Mouse (Mus musculus) liver, postnatal 0 days (tissue): ENCODE data around the gene Olfr54. TPM values are rescaled to one million over a fixed set of nuclear protein-coding genes. Genes with fewer than 3 reads are reported as not detected.

Experiments
- ATAC-seq: fragments of 200-750 bp; cut with Nextera tagmentation; 2 replicates; pipeline ENCODE4 v1.8.0; 2017; ENCODE audit warnings: mild to moderate bottlenecking, moderate library complexity
- DNase-seq: peaks from one replicate; pipeline ENCODE4 v3.0.0-alpha.2; 2016
- H3K27ac ChIP-seq: fragments of 300-500 bp; sonication (generic); 2 replicates; pipeline ENCODE4 v1.5.1; 2014; ENCODE audit warnings: antibody characterized with exemption, moderate library complexity, mild to moderate bottlenecking, low read depth
- H3K27me3 ChIP-seq: fragments of 300-500 bp; sonication (generic); 2 replicates; pipeline ENCODE4 v1.6.1; 2014; ENCODE audit warnings: low read length, control low read depth, mixed read lengths; ENCODE audit not compliant: insufficient read depth
- H3K36me3 ChIP-seq: fragments of 300-500 bp; sonication (generic); replicated peaks from 2 replicates; pipeline ENCODE4 v1.6.1; 2014; ENCODE audit warnings: mild to moderate bottlenecking, control low read depth, low read length, moderate library complexity, mixed read lengths; ENCODE audit not compliant: insufficient read depth
- H3K4me1 ChIP-seq: fragments of 300-500 bp; sonication (generic); 2 replicates; pipeline ENCODE4 v1.6.1; 2014; ENCODE audit warnings: antibody characterized with exemption, mild to moderate bottlenecking, control low read depth; ENCODE audit not compliant: insufficient read depth
- H3K4me2 ChIP-seq: fragments of 300-500 bp; sonication (generic); 2 replicates; pipeline ENCODE4 v1.6.1; 2014; ENCODE audit warnings: low read depth, mild to moderate bottlenecking, low read length, moderate library complexity, mixed read lengths
- H3K4me3 ChIP-seq: fragments of 300-500 bp; sonication (generic); 2 replicates; pipeline ENCODE4 v1.5.1; 2014; ENCODE audit warnings: low read depth, low read length
- H3K9ac ChIP-seq: fragments of 300-500 bp; sonication (generic); replicated peaks from 2 replicates; pipeline ENCODE4 v1.6.1; 2014; ENCODE audit warnings: mild to moderate bottlenecking, moderate library complexity
- H3K9me3 ChIP-seq: fragments of 300-500 bp; sonication (generic); 2 replicates; pipeline ENCODE4 v1.6.1; 2016; ENCODE audit warnings: mild to moderate bottlenecking, control low read depth, low read length, mixed read lengths
- CTCF ChIP-seq: sonication (generic); IDR thresholded peaks from 2 replicates; pipeline ENCODE4 v1.5.1; 2016; ENCODE audit warnings: antibody characterized with exemption, low read depth
- EP300 ChIP-seq: IDR thresholded peaks from 2 replicates; pipeline ENCODE4 v1.6.1; 2016; ENCODE audit warnings: antibody characterized with exemption, low read depth, mild to moderate bottlenecking
- WGBS: fragments of 180-500 bp; shearing (Covaris S2); extraction: QIAGEN DNeasy Blood & Tissue Kit; methylation state at CpG from one replicate; pipeline ENCODE4 v1.1.7; 2014; ENCODE audit not compliant: insufficient replicate concordance; 5-methylcytosine and 5-hydroxymethylcytosine counted together
- polyA plus RNA-seq: library from polyadenylated mRNA; unstranded; fragments of >200 nt; fragmentation: Nextera tagmentation; extraction: Ambion mirVana; gene quantifications from 2 replicates; pipeline ENCODE4 v1.2.1, GENCODE M21; 2015

Olfr54 gene
- polyA plus RNA-seq, result not detected in 2 replicates

GRCm38 (mm10) chr11:51013936-51014335, at the start of gene Olfr54:
TSS of gene Olfr54 (plus strand) at chr11:51014236.
- Histone ChIP-seq H3K9ac (no peak within 1 kb of the TSS), H3K27ac (no peak within 1 kb of the TSS), H3K4me3 (no peak within 1 kb of the TSS), H3K36me3 (no peaks in the 10 kb centered on the region), H3K4me2 (no peak within 1 kb of the TSS), H3K27me3 (no peaks in the 10 kb centered on the region), H3K9me3 (no peaks in the 10 kb centered on the region), H3K4me1 (no peaks in the 10 kb centered on the region)
- DNase-seq (no peak), ATAC-seq (no peak)
- TF ChIP-seq CTCF (no peak), EP300 (no peak)
- 65% methylated on average over 1 of the region's 1 CpGs for WGBS

- no peak overlapping the region for H3K9ac ChIP-seq
- no peak overlapping the region for H3K4me3 ChIP-seq
- ATAC-seq (no peak), DNase-seq (no peak)
- WGBS, result 30% methylated on average over 2 of the region's 2 CpGs
- no peak overlapping the region for H3K27ac ChIP-seq
- no peaks in the 10 kb centered on the region for H3K36me3 ChIP-seq
- no peak for TF ChIP-seq EP300
- no peak for TF ChIP-seq CTCF
- H3K27me3 ChIP-seq, result no peaks in the 10 kb centered on the region
- no peak overlapping the region for H3K4me2 ChIP-seq
- no peaks in the 10 kb centered on the region for H3K9me3 ChIP-seq
- H3K4me1 ChIP-seq, result no peaks in the 10 kb centered on the region
These were observed 49.1 kb upstream of the Olfr54 start for GRCm38 (mm10) chr11:50964886-50965285.

GRCm38 (mm10) chr11:50966230-50966629, 47.8 kb upstream of the Olfr54 start, which contains the start of gene Olfr1378:
TSS of gene Olfr1378 (plus strand) at chr11:50966530.
- no peak within 1 kb of the TSS for H3K4me2 ChIP-seq
- no peaks in the 10 kb centered on the region for H3K4me1 ChIP-seq
- H3K27me3 ChIP-seq, result no peaks in the 10 kb centered on the region
- H3K27ac ChIP-seq, result no peak within 1 kb of the TSS
- DNase-seq (no peak), ATAC-seq (no peak)
- no peaks in the 10 kb centered on the region for H3K9me3 ChIP-seq
- WGBS, result 81% methylated on average over 11 of the region's 11 CpGs
- H3K4me3 ChIP-seq, result no peak within 1 kb of the TSS
- TF ChIP-seq CTCF (no peak), EP300 (no peak)
- no peak within 1 kb of the TSS for H3K9ac ChIP-seq
- no peaks in the 10 kb centered on the region for H3K36me3 ChIP-seq

- WGBS, result 60% methylated on average over 4 of the region's 4 CpGs
- no peak for ATAC-seq
These were observed 36.8 kb upstream of the Olfr54 start for GRCm38 (mm10) chr11:50977216-50977615.

GRCm38 (mm10) chr11:50981667-50982066, 32.4 kb upstream of the Olfr54 start, which contains the start of gene Olfr1377:
TSS of gene Olfr1377 (plus strand) at chr11:50981967.
- WGBS, result 63% methylated on average over 5 of the region's 5 CpGs
- Histone ChIP-seq H3K4me1 (no peaks in the 10 kb centered on the region), H3K9ac (no peak within 1 kb of the TSS), H3K9me3 (no peaks in the 10 kb centered on the region; the same call in 1 of the 2 replicates), H3K4me2 (no peak within 1 kb of the TSS), H3K27me3 (no peaks in the 10 kb centered on the region), H3K27ac (no peak within 1 kb of the TSS), H3K36me3 (no peaks in the 10 kb centered on the region), H3K4me3 (no peak within 1 kb of the TSS)
- no peak for TF ChIP-seq EP300
- no peak for TF ChIP-seq CTCF
- DNase-seq (no peak), ATAC-seq (no peak)

More at GRCm38 (mm10) chr11:50977216-50977615, 36.8 kb upstream of the Olfr54 start:
- Histone ChIP-seq H3K27ac (no peak overlapping the region), H3K27me3 (no peaks in the 10 kb centered on the region), H3K4me3 (no peak overlapping the region), H3K9ac (no peak overlapping the region), H3K4me1 (no peaks in the 10 kb centered on the region), H3K9me3 (no peaks in the 10 kb centered on the region; the same call in 1 of the 2 replicates), H3K36me3 (no peaks in the 10 kb centered on the region), H3K4me2 (no peak overlapping the region)
- DNase-seq, result peak; percentile 17
- TF ChIP-seq EP300 (no peak), CTCF (peak; percentile 24; the same call in 1 of the 2 replicates)

- Histone ChIP-seq H3K27me3 (no peaks in the 10 kb centered on the region), H3K9me3 (no peaks in the 10 kb centered on the region), H3K36me3 (no peaks in the 10 kb centered on the region), H3K4me3 (no peak within 1 kb of the TSS), H3K4me1 (no peaks in the 10 kb centered on the region), H3K27ac (no peak within 1 kb of the TSS), H3K9ac (no peak within 1 kb of the TSS), H3K4me2 (no peak within 1 kb of the TSS)
- TF ChIP-seq CTCF, result no peak
- no peak for TF ChIP-seq EP300
- no peak for ATAC-seq
- 62% methylated on average over 5 of the region's 5 CpGs for WGBS
- no peak for DNase-seq
These were observed 10.7 kb upstream of the Olfr54 start, which contains the start of gene Olfr51 for GRCm38 (mm10) chr11:51003296-51003695. TSS of gene Olfr51 (plus strand) at chr11:51003596.
